Mouse (Mus musculus): ENCODE data around the gene Traf6. TPM values are rescaled to one million over a fixed set of nuclear protein-coding genes. Genes with fewer than 3 reads are reported as not detected.

Traf6 gene
- polyA plus RNA-seq, 1 experiment from 2014 or later: 13.3 TPM

Other genes with a start within 250 kb of the Traf6 start
- 0.07 and 0.11 TPM in 2 replicates for gene Rag2, start 53.7 kb upstream of the Traf6 start, polyA plus RNA-seq (2014; fragmentation: Nextera tagmentation; extraction: Ambion mirVana)
- gene Rag1, start 28.9 kb upstream of the Traf6 start, polyA plus RNA-seq (2014; fragmentation: Nextera tagmentation; extraction: Ambion mirVana): 0.31 and 0.33 TPM in 2 replicates
- 55.8 and 65.6 TPM in 2 replicates for gene B230118H07Rik, start 28.9 kb upstream of the Traf6 start, polyA plus RNA-seq (2014; fragmentation: Nextera tagmentation; extraction: Ambion mirVana)
- 14.2 and 19.3 TPM in 2 replicates for gene Prr5l, start 204.6 kb downstream of the Traf6 start, polyA plus RNA-seq (2014; fragmentation: Nextera tagmentation; extraction: Ambion mirVana)
- 61.7 and 70.2 TPM in 2 replicates for gene Commd9, start 207.8 kb downstream of the Traf6 start, polyA plus RNA-seq (2014; fragmentation: Nextera tagmentation; extraction: Ambion mirVana)

Data from embryonic facial prominence, embryonic 14.5 days (tissue).